Mouse (Mus musculus) gastrocnemius, postnatal 25 days (tissue): Measurements from ENCODE around the gene Ccl9. TPM values are rescaled to one million over a fixed set of nuclear protein-coding genes. Genes with fewer than 3 reads are reported as not detected.

Experiments used
- DNase-seq: peaks from one replicate; pipeline ENCODE4 v3.0.0; 2022
- long read RNA-seq, 2 experiments: library from polyadenylated mRNA; stranded (forward); transcript quantifications; one replicate each; pipeline ENCODE4 v2.0.0; 2021
- total RNA-seq, 2 experiments: library from RNA; stranded (reverse); gene quantifications; 1 replicate in 1 of 2; 2 replicates in 1 of 2; pipeline ENCODE4 v1.2.3; 2021

Ccl9 gene
- 1 to 10 TPM; 4.0 to 5.0 TPM for total RNA-seq
- long read RNA-seq, experiment 1, partial matches to known transcripts: 0 of 2 reads
- long read RNA-seq, experiment 1, other reads (novel, unspliced or antisense): 0 of 2 reads
- long read RNA-seq, experiment 2: 0 reads

DNA sequence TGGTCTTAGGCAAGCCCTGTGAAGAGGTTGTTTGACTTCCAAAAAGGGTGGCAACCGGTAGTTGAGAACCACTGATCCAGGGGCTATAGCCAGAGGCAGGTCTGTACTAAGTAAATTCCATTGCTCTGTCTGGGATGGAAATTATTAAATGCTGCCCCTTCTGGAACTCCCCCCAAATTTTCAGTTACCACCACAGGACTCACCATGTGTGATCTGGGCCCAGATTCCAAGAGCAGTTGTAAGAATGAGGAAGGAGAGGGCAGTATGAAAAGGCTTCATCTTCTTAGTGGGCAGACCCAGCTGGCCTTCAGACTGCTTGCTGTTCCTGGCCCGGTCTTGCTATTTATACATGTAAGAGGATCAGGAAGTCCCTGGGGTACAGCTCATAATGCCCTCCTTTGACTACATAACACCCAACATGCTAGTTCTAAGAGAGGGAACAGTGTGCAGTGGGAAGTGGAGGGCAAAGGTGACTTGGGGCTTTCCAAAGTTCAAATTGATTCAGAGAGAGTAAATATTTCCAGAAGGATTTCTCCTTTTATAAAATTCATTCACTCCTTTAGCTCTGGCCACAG lies at the start of gene Ccl9:
Gene Ccl9 (minus strand): TSS at position 451 of the 575 bp plus-strand sequence.
- no peak for DNase-seq

DNA sequence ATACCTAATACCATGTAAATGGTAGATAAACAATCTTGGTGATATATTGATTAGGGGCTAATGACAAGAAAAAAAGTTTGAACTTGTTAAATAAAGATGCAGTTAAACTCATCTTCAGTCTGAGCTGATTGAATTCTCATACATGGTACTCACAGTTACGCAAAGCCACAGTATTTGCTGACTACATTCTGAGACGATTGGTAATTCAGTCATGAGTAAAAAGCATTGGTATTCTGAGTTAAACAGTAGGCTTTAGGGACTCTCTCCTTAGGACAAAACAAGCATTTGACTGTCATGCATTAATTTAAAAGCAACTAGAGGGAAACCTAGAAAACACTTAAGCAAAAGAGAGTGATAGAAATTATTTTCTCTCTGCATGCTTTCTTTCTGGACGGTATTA lies 45.1 kb upstream of the Ccl9 start:
- DNase-seq: no peak

DNA sequence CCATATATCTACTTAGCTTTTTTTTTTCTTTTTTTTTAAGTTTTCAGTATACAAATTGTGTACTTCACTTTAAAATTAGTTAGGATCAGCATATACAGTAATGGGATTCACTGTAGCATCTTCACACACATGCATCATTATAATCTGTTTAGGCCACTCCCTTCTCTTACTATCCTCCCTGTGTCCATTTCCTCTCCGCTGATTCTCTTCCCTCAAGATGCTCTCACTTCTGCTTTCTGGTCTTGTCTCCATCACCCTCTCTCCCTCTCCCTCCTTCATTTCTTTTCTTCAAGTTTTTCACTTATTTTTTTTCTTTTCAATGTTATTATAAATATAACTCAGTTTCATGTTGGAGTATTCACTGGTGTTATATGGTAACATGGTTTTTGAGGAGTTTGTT lies 40.6 kb upstream of the Ccl9 start:
- DNase-seq: no peak

DNA sequence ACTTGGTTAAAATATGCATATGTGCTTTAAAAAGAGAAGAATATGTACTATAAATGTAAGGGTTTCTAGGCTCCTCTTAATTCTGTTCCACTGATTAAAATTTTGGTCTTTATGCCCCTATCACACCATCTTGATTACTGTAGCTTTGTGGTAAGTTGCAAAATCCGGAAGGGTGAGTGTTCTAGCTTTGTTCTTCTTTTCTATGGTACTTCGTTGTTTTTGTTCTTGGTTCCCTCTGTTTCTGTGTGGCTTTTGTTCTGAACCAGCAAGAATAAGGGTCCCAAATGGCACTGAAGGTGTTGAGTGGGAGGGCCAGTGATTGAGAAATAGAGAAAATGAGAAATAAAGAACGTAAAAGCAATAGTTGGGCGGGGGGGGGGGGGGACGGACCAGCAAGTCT lies 39.8 kb upstream of the Ccl9 start:
- DNase-seq: no peak

DNA sequence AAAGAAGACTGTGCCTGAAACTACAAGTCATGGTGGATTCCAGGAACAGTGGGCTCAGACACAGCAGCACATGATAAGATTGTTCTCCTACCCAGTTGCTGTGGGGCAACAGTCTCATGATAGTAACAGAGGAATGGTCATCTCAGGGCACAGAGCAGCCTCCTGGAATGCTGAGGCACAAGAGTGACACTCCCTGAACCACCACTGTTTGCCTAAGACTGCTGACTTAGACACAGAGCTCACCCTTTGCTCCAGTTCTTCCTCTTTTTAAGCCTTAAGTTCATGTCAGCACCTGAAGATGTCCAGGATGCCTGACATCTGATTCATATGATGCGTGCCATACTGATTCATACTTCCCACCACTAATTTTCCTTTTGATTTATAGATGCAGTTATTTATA lies 38.1 kb upstream of the Ccl9 start:
- DNase-seq: no peak

DNA sequence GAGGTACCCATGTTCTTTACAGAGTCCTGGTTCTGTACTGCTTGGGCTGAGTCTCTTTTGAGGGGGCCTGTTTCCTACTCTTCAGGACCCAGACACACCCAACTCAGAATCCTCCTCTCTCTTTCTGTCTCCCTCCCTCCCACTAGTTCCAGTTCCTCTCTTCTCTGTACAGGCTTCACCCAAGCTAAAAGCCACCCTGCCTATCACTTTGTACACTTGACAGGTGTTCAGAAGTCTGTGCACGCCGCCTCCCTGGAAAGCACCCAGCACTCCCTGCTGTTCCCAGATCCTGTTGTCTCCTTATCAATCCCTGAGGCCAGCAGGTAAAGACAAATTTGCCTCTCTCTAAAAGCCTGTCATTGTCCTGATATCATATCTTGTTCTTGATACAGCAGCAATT lies 32.5 kb upstream of the Ccl9 start:
- DNase-seq: no peak

DNA sequence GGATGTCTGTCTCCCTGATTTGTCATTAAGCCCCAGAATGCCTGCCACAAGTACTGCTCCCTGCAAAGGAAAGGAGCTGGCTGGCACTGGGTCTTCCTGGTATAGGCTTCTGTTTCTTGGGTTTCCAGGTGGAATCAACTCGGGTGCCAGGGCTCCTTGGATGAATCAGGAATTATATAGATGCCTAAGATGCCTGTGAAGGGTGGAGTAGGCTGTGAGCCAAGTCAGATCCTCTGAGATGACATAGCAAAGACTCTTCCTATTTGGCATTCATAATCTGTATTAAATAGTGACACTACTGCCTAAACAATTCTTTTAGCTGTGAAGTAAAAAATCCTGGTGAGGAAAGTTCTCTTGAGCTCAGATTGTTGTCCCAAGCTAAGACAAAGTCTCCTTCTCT lies 28.0 kb upstream of the Ccl9 start:
- no peak for DNase-seq

DNA sequence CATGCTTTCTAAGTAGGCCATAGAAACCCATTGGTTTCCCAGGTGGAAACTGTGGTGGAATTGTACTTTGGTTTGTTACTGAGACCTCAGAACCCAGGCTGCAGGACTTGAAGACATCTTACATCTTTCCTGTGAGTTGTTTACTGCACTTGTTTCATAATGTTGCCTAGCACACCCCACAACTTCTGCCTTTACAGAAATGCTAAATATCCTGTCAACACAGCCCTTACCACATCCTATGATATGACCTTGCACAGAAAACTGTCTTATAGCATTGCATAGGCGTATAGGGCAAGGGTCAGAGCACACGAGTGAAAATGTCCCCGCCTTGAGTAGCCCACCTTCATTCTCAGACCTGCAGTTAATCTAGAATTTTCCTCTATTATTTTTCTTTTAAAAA lies 27.1 kb upstream of the Ccl9 start:
- DNase-seq: no peak

DNA sequence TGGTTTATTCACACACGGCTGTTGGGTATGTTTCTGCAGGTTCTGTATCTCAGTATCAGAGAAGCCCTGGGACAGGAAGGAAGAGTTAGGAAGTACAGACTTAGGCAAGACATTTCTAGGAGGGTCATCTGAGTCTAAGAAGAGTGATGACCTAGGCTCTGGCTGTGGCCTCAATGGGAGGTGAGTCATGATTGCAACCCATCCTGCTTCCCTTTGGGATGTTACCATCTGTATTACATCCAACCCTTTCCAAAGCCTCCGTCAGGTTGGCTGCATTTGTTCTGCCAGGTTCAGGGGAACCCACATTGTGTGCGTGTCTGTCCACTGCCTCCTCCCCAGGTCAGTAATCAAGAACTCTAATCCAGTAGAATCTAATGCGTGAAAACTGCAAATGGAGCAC lies 26.3 kb upstream of the Ccl9 start:
- DNase-seq: no peak

DNA sequence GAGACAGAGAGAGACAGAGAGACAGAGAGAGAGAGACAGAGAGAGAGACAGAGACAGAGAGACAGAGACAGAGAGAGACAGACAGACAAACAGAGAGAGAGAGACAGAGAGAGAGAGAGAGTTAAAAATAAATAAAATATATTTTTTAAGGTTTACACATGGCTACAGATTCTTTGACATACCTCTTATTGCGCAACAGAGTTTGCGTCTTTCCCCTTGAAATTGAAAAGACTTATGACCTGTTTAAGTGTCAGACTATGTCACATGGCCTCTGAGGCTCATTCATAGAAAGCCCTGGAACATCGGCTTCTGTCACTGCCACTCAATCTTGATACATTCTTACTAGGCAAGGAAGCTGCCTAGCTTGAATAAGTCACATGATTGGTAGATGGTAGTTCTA lies 25.0 kb upstream of the Ccl9 start:
- no peak for DNase-seq

DNA sequence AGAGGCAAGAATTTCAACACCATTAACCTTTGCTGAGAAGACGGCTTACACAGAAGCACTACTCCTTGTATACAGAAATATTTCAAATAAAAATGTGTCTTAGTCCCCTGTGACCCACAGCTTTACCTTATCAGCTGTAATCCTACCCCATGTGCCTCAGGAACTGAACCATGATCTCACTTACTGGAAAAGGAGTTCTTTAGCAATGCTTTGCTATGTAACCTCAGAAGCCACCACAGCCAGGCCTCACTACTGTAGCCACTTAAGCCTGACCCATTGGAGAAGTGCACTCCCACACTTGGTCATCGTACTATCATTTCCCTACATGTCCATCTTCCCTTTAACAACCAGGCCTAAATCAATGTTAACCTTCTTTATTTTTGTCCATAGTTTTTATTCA lies 22.1 kb upstream of the Ccl9 start:
- no peak for DNase-seq

DNA sequence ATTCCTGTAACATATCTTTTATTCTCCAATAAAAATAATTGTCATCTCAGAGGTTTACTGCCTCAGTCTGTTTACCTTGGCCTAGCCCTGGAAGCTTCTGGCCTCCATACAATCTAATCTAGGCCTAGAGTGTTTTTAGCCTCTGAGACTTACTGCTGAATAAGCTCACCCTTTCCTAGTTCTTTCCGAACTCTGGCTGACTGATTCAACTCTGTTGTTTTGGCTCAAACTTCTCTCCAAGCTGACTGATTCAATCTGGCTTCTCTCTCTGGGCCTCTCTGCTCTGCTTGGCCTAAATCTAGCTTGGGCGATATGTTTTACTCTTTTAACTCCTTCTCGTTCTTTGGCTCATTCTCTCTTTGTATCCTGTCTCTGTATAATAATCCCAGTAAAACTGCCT lies 20.6 kb upstream of the Ccl9 start:
- DNase-seq: no peak

DNA sequence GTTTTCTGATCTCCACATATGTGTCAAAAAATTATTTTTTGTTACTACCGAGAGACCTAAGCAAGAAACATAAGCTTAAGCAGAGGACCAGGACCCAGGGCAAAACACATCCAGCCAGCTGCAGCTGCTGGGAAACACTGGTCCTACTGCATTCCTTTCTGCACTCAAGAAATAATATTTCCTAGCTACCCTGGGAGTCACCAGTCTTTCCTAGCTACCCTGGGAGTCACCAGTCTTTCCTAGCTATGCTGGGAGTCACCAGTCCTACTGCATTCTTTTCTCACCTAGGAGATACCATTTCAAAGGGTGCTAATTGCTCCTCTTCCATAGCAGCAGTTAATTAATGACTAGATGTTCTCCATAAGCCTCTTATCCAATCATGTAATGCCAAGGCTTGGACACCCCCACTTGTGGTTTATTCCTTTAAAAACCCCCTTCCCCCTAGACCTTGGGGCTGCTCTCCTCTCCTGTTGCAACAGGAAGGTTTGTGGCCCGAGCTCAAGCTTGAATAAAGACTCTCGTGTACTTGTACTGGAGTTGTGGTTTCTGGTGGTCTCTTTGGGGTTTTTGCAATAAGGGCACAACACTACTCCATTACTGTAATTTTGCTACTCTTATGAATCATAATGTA lies 19.9 kb upstream of the Ccl9 start:
- no peak for DNase-seq

DNA sequence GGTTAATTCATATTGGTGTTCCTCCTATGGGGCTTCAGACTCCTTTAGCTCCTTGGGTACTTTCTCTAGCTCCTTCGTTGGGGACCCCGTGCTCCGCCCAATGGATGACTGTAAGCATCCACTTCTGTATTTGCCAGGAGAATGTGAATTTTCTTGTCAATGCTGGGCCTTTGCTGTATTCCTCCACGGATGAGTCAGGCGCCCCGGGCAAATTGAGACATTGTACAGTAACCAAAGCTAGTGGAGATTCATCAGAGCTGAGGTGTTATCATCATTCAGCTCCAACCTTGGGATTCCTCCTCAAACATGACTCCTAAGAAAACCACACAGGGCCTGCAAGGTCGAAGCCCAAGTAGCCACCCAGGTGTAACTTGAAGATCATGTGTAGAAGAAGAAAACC lies 19.4 kb upstream of the Ccl9 start:
- no peak for DNase-seq

DNA sequence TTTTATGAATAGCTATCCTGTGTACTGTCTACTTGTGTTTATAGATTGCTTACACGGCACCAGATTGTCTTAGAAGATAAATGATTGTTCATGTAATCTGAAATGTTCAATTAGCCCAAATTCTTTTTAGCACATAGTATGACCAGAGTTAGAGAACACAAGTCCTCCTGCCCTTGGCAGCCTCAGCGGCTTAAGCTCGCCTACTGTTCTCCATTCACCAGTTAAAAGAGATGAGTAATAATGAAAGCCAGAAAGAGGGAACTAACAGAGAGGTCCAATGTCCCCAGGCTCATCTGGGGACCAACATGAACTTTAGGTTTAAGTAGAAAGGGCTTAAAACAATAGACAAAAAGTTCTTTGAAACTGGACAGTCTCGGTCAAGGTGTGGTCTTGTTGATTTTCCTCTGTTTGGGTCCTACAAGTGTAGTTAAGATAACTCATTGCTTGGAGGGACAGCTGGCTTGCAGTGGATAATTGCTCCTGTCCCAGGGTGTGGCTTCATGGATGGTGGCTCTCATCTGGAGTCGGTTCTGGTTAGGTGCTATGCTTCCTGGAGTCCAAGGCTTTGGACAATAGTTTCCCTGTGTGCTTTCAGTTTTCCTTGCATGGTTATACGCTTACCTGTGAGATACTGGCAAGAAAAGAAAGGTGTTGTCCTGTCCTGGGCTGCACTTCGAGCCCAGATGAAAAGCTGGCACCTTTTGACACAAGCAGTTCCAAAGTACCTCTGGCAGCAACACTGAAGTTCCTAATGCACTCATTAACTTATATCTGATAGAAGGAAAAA lies 17.4 kb upstream of the Ccl9 start:
- DNase-seq: no peak

DNA sequence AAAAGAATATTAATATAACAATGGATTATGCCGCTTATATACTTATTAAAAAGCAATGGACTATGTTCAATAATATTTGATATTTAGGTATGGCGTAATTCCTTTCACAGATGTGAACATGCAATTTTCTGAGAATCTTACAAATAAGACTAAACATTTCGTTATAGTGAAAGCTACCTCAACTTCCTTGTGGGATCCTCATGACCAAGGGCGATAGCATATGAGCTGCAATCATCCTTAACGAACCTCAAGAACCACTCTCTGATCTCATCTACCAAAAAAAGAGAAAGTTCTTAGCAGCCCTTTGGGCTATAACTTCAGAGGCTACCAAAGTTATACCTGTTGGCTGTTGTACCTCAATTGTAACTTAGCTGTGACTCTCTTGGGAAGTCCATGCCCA lies 15.0 kb upstream of the Ccl9 start:
- DNase-seq: no peak

DNA sequence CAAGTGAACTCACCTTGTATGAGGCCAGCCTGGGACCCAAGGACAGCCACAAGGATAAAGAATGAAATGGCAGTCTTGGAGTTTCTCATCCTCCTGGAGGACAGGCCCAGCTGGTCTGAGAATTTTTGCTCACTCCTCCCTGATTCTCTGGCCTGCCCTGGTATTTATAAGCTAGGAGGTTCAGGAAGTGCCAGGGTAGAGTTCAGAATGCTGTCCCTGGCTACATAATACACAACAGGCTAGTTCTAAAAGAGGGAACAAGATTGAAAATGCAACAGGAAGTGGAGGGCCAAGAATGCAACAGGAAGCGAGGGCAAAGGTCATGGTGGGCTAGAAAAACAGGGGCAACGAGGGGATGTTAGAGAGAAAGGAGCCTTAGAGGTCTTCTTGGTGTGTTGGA lies 14.4 kb upstream of the Ccl9 start, which contains the start of gene Ccl6:
Gene Ccl6 (minus strand): TSS at position 235 of the 400 bp plus-strand sequence.
- DNase-seq: no peak

DNA sequence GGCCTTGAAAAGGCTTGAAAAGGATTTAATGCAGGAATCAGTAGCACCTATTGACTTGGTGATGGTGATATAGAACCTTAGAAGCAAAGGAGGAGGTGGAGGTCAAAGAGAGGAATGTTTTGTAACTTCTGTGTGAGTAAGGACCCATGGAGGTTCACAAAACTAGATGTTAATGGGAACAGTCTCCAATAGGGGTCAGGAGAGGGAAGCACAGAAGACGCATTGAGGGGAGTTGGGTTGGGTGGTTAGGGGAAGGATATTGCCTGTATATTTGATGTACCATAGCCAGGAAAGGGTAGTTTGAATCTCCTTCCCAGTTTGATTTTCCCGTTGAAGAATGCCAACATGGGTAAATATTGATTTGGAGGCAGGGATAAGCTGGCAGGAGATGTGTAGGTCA lies 5.8 kb upstream of the Ccl9 start:
- DNase-seq: no peak

DNA sequence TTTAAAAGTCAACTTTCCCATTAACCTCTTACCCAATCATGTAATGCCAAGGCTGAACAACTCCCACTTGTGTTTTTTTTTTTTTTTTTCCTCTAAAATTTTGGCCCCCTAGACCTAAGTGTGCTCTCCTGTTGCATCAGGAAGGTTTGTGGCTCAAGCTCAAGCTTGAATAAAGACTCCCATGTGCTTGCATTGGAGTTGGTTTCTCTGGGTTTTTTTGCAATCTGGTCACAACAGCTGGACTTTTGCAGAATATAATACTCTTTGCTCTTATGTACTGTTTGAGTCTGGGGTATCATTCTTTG lies 5.0 kb upstream of the Ccl9 start:
- no peak for DNase-seq

DNA sequence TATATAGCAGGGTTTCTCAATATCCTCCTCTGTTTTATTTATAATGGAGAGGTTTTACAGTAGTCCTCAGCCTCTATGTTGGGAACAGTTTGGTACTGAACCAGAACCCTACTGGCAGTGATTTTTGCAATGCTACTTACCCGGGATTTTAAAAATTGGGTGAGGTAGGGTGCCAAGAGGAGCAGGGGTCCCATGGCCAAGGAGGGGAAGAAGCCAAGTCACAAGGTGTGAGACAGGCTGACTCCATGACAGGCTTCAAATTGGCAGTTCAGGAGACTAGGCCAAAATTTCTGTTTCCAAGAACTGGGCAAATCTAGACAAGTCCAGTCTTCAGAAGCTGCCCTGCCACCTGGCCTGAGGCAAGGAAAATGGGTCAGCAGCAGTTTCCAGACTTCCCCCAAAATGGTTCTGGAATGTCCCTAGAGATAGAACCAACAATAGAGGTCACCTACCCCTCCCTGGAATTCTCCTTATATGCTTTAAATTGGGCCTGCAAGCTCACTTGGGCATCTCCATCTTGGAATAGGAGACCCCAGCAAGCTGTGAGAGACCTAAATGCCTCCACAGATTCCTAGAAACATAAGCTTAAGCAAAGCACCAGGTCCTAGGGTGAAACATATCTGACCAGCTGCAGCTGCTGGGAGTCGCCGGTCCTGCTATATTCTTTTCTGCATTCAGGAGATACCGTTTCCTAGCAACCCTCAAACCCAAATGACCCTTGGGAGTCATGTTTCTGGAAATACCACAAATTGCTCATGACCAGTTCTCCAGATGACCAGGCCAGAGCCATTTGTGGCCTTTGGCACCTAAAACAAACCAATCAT lies 4.4 kb upstream of the Ccl9 start:
- no peak for DNase-seq

DNA sequence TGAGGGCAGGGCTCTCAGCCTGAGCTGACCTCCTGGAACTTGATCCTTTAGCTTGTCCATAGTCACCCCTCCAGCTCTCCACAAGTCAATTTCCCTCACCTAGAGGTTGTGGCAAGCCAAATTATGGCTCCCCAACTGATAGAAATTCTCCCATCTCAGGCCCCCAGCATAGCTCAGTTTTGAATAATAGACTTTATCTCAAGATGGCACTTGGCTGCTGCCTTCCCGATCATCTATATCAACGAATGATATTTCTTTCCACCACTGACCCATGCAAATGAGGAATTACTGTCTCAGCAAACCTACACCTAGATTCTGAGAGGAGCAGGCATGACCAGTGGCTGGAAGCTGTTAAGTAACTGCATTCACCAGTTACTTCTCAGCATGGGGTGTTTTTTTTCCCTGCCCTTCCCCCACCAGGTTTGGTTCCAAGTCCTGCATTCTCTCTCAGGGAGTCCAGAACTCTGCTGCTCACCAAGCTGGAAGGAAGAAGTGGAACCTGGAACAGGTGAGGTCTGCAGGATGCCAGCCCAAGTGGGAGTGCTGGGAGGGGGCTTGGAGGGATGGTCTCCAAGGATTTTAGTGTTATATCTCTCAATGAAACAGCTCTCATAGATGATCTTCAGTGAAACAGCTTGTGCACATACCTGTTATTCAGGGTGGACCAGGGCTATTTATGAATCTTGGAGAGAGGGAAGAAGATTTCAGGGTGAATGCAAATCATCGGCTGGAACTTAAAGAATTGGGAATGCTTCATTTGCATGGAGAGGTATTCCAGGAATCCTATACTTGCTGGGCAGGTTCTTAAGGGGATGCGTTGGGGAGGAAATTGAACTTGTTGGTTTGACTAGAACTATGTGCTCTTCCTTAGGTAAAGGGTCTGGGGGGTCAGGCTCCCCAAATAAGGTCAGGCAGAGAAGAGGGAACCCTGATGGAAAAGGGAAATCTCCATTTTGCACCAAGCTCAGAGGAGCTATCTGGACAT lies 3.5 kb upstream of the Ccl9 start:
- DNase-seq: no peak
